Mouse (Mus musculus) midbrain, embryonic 13.5 days (tissue): Measurements from ENCODE around the gene Pitpnb. TPM values are rescaled to one million over a fixed set of nuclear protein-coding genes. Genes with fewer than 3 reads are reported as not detected.
A peak's percentile ranks its signal among the peaks of the same experiment; 100 is the strongest.

Experiments used
- ATAC-seq: fragments of 200-750 bp; cut with Nextera tagmentation; 2 replicates; pipeline ENCODE4 v1.8.0; 2017; ENCODE audit warnings: mild to moderate bottlenecking, moderate TSS enrichment, moderate library complexity
- H3K27ac ChIP-seq: fragments of 300-500 bp; sonication (generic); 2 replicates; pipeline ENCODE4 v1.5.1; 2015; ENCODE audit warnings: inconsistent platforms, mild to moderate bottlenecking, moderate library complexity
- H3K27me3 ChIP-seq: fragments of 300-500 bp; sonication (generic); 2 replicates; pipeline ENCODE4 v1.6.1; 2015; ENCODE audit warnings: mild to moderate bottlenecking, inconsistent platforms
- H3K36me3 ChIP-seq: fragments of 300-500 bp; sonication (generic); 2 replicates; pipeline ENCODE4 v1.6.1; 2015; ENCODE audit warnings: mild to moderate bottlenecking, inconsistent platforms
- H3K4me1 ChIP-seq: fragments of 300-500 bp; sonication (generic); replicated peaks from 2 replicates; pipeline ENCODE4 v1.6.1; 2015; ENCODE audit warnings: inconsistent platforms
- H3K4me2 ChIP-seq: fragments of 300-500 bp; sonication (generic); replicated peaks from 2 replicates; pipeline ENCODE4 v1.6.1; 2015; ENCODE audit warnings: moderate library complexity, mild to moderate bottlenecking, inconsistent platforms
- H3K4me3 ChIP-seq: fragments of 300-500 bp; sonication (generic); replicated peaks from 2 replicates; pipeline ENCODE4 v1.5.1; 2015; ENCODE audit warnings: mild to moderate bottlenecking, inconsistent platforms
- H3K9ac ChIP-seq: fragments of 300-500 bp; sonication (generic); replicated peaks from 2 replicates; pipeline ENCODE4 v1.6.1; 2015; ENCODE audit warnings: mild to moderate bottlenecking, inconsistent platforms
- H3K9me3 ChIP-seq: fragments of 300-500 bp; sonication (generic); 2 replicates; pipeline ENCODE4 v1.6.1; 2016; ENCODE audit warnings: mild to moderate bottlenecking, inconsistent platforms
- WGBS: fragments of 180-500 bp; shearing (Covaris S2); methylation state at CpG from one replicate; pipeline ENCODE4 v1.1.7; 2015; 5-methylcytosine and 5-hydroxymethylcytosine counted together
- polyA plus RNA-seq: library from polyadenylated mRNA; unstranded; fragments of >200 nt; fragmentation: Nextera tagmentation; extraction: Ambion mirVana; gene quantifications from 2 replicates; pipeline ENCODE4 v1.2.1, GENCODE M21; 2015

The Pitpnb gene
- polyA plus RNA-seq, 1 experiment from 2014 or later = 101 TPM

GRCm38 (mm10) chr5:111378126-111378993 lies 47.8 kb downstream of the Pitpnb start:
- ATAC-seq = no peak

GRCm38 (mm10) chr5:111383335-111383734 lies 52.8 kb downstream of the Pitpnb start:
- H3K36me3 ChIP-seq = peaks cover 92% of the 10 kb centered on the region
- no peak overlapping the region for H3K27ac ChIP-seq
- H3K4me2 ChIP-seq = no peak overlapping the region
- 91% methylated on average over 5 of the region's 5 CpGs for WGBS
- no peak overlapping the region for H3K4me3 ChIP-seq
- no peaks in the 10 kb centered on the region for H3K4me1 ChIP-seq
- H3K9ac ChIP-seq = no peak overlapping the region
- no peaks in the 10 kb centered on the region for H3K27me3 ChIP-seq
- ATAC-seq = no peak
- no peaks in the 10 kb centered on the region for H3K9me3 ChIP-seq

More at GRCm38 (mm10) chr5:111378126-111378993, 47.8 kb downstream of the Pitpnb start:
- no peak overlapping the region for H3K4me3 ChIP-seq
- no peak overlapping the region for H3K9ac ChIP-seq
- no peaks in the 10 kb centered on the region for H3K4me1 ChIP-seq
- H3K36me3 ChIP-seq = peaks cover 84% of the 10 kb centered on the region
- 83% methylated on average over 7 of the region's 7 CpGs for WGBS
- no peak overlapping the region for H3K27ac ChIP-seq
- H3K4me2 ChIP-seq = no peak overlapping the region
- no peaks in the 10 kb centered on the region for H3K9me3 ChIP-seq
- no peaks in the 10 kb centered on the region for H3K27me3 ChIP-seq

GRCm38 (mm10) chr5:111390911-111391310 lies 60.3 kb downstream of the Pitpnb start:
- Histone ChIP-seq H3K36me3 (peaks cover 35% of the 10 kb centered on the region), H3K9ac (no peak overlapping the region), H3K4me1 (peaks cover 35% of the 10 kb centered on the region), H3K27ac (no peak overlapping the region), H3K9me3 (no peaks in the 10 kb centered on the region), H3K27me3 (no peaks in the 10 kb centered on the region), H3K4me3 (no peak overlapping the region), H3K4me2 (no peak overlapping the region)
- no peak for ATAC-seq
- 87% methylated on average over 10 of the region's 10 CpGs for WGBS

- Histone ChIP-seq H3K36me3 (peaks cover 31% of the 10 kb centered on the region), H3K4me2 (no peak overlapping the region), H3K9ac (no peak overlapping the region), H3K4me1 (peaks cover 38% of the 10 kb centered on the region), H3K27ac (no peak overlapping the region), H3K9me3 (no peaks in the 10 kb centered on the region), H3K4me3 (no peak overlapping the region), H3K27me3 (no peaks in the 10 kb centered on the region)
- 89% methylated on average over 6 of the region's 6 CpGs for WGBS
- ATAC-seq = no peak
Measured at GRCm38 (mm10) chr5:111391485-111391884, 60.9 kb downstream of the Pitpnb start.

- WGBS = 6% methylated on average over 17 of the region's 17 CpGs
- peak overlapping the region; percentile 25 for H3K4me3 ChIP-seq
- ATAC-seq = peak; percentile 87
- peaks cover 11% of the 10 kb centered on the region for H3K36me3 ChIP-seq
- H3K27me3 ChIP-seq = 0 out of 2 replicates have a peak, but pooled peaks cover 4% of the 10 kb centered on the region
- H3K4me1 ChIP-seq = peaks cover 47% of the 10 kb centered on the region
- peak overlapping the region; percentile 21 for H3K9ac ChIP-seq
- H3K4me2 ChIP-seq = peak overlapping the region; percentile 57
- H3K27ac ChIP-seq = peak overlapping the region; percentile 73
- no peaks in the 10 kb centered on the region for H3K9me3 ChIP-seq
Measured at GRCm38 (mm10) chr5:111393346-111394197, 63.0 kb downstream of the Pitpnb start.

- Histone ChIP-seq H3K9ac (peak overlapping the region; percentile 21), H3K4me1 (peaks cover 47% of the 10 kb centered on the region), H3K27me3 (0 out of 2 replicates have a peak, but pooled peaks cover 5% of the 10 kb centered on the region), H3K4me3 (peak overlapping the region; percentile 25), H3K36me3 (peaks cover 4% of the 10 kb centered on the region; the same call in 1 of the 2 replicates), H3K27ac (peak overlapping the region; percentile 73), H3K4me2 (peak overlapping the region; percentile 57), H3K9me3 (no peaks in the 10 kb centered on the region)
- ATAC-seq = peak; percentile 8; the same call in 1 of the 2 replicates
- 7% methylated on average over 15 of the region's 15 CpGs for WGBS
Measured at GRCm38 (mm10) chr5:111394198-111395053, 63.9 kb downstream of the Pitpnb start.

GRCm38 (mm10) chr5:111395771-111396170 lies 65.2 kb downstream of the Pitpnb start:
- no peaks in the 10 kb centered on the region for H3K9me3 ChIP-seq
- no peak overlapping the region for H3K27ac ChIP-seq
- WGBS = 52% methylated on average over 10 of the region's 10 CpGs
- H3K4me2 ChIP-seq = no peak overlapping the region
- no peak for ATAC-seq
- no peak overlapping the region for H3K4me3 ChIP-seq
- no peaks in the 10 kb centered on the region for H3K36me3 ChIP-seq
- H3K4me1 ChIP-seq = peaks cover 47% of the 10 kb centered on the region
- no peak overlapping the region for H3K9ac ChIP-seq
- H3K27me3 ChIP-seq = peaks cover 5% of the 10 kb centered on the region; the same call in 1 of the 2 replicates

GRCm38 (mm10) chr5:111396199-111396598 lies 65.6 kb downstream of the Pitpnb start:
- no peaks in the 10 kb centered on the region for H3K36me3 ChIP-seq
- 90% methylated on average over 4 of the region's 4 CpGs for WGBS
- no peak overlapping the region for H3K27ac ChIP-seq

GRCm38 (mm10) chr5:111398471-111398870 lies 67.9 kb downstream of the Pitpnb start:
- Histone ChIP-seq H3K27me3 (peaks cover 5% of the 10 kb centered on the region; the same call in 1 of the 2 replicates), H3K4me3 (no peak overlapping the region), H3K9me3 (no peaks in the 10 kb centered on the region), H3K9ac (no peak overlapping the region), H3K27ac (no peak overlapping the region), H3K4me1 (peaks cover 37% of the 10 kb centered on the region), H3K4me2 (no peak overlapping the region), H3K36me3 (no peaks in the 10 kb centered on the region)
- 57% methylated on average over 4 of the region's 4 CpGs for WGBS
- ATAC-seq = no peak

More at GRCm38 (mm10) chr5:111396199-111396598, 65.6 kb downstream of the Pitpnb start:
- peaks cover 47% of the 10 kb centered on the region for H3K4me1 ChIP-seq
- no peaks in the 10 kb centered on the region for H3K9me3 ChIP-seq
- no peak for ATAC-seq
- no peak overlapping the region for H3K4me2 ChIP-seq
- H3K27me3 ChIP-seq = peaks cover 5% of the 10 kb centered on the region; the same call in 1 of the 2 replicates
- H3K9ac ChIP-seq = no peak overlapping the region
- no peak overlapping the region for H3K4me3 ChIP-seq

- H3K9ac ChIP-seq = no peak overlapping the region
- no peak for ATAC-seq
- WGBS = 87% methylated on average over 4 of the region's 4 CpGs
Measured at GRCm38 (mm10) chr5:111399271-111399670, 68.7 kb downstream of the Pitpnb start.

More at GRCm38 (mm10) chr5:111399271-111399670, 68.7 kb downstream of the Pitpnb start:
- Histone ChIP-seq H3K4me1 (peaks cover 29% of the 10 kb centered on the region), H3K9me3 (no peaks in the 10 kb centered on the region), H3K36me3 (no peaks in the 10 kb centered on the region), H3K27me3 (peaks cover 5% of the 10 kb centered on the region; the same call in 1 of the 2 replicates), H3K4me3 (no peak overlapping the region), H3K27ac (no peak overlapping the region), H3K4me2 (no peak overlapping the region)
